Mouse (Mus musculus) lung, postnatal 25 days (tissue): Measurements from ENCODE around the gene Vmn1r111.
"Not testable (repeated sequence)": the region's sequence is repeated elsewhere in the genome, so short reads cannot be mapped to it uniquely, and the experiment has no call there.

Source experiments
- DNase-seq: peaks from one replicate; pipeline ENCODE4 v3.0.0; 2022; ENCODE audit warnings: low spot score

The Vmn1r111 gene

GRCm38 (mm10) chr7:20703116-20703515, at the start of gene Vmn1r111:
Vmn1r111 (minus strand) TSS chr7:20703216.
- DNase-seq: not testable (repeated sequence)

GRCm38 (mm10) chr7:20730524-20730923, 27.5 kb upstream of the Vmn1r111 start, which contains the start of gene Gm10668:
Gm10668 (minus strand) TSS chr7:20730624.
- DNase-seq: not testable (repeated sequence)

GRCm38 (mm10) chr7:20668618-20669017, 34.4 kb downstream of the Vmn1r111 start, which contains the start of gene Vmn1r107:
Vmn1r107 (plus strand) TSS chr7:20668918.
- not testable (repeated sequence) for DNase-seq
